Mouse (Mus musculus): ENCODE data around the gene Wdr4. TPM values are rescaled to one million over a fixed set of nuclear protein-coding genes. Genes with fewer than 3 reads are reported as not detected.

The Wdr4 gene
- polyA plus RNA-seq (2014; fragmentation: Nextera tagmentation; extraction: Ambion mirVana) = 49.1 and 53.1 TPM in 2 replicates

GRCm38 (mm10) chr17:31519946-31520838 is at the start of gene Wdr4, which contains the start of gene Ndufv3:
TSS of gene Wdr4 (minus strand) at chr17:31519980.
TSS of gene Ndufv3 (plus strand) at chr17:31520115.
- no peaks in the 10 kb centered on the region for H3K9me3 ChIP-seq (ENCODE audit: control insufficient read depth, low read length)
- peak within 1 kb of the TSS; percentile 76 for H3K4me2 ChIP-seq (ENCODE audit: low read length)
- peak within 1 kb of the TSS; percentile 81 for H3K27ac ChIP-seq (ENCODE audit: low read depth)
- H3K9ac ChIP-seq (ENCODE audit: low read length) = peak within 1 kb of the TSS; percentile 74
- peaks cover 16% of the 10 kb centered on the region for H3K4me1 ChIP-seq (replicated peaks; ENCODE audit: control insufficient read depth, insufficient read depth, low read length)
- DNase-seq (ENCODE audit: low spot score) = peak; percentile 95
- WGBS = under 1% methylated on average over 45 of the region's 45 CpGs
- H3K36me3 ChIP-seq (ENCODE audit: control insufficient read depth, insufficient read depth, low read length) = peaks cover 23% of the 10 kb centered on the region
- H3K27me3 ChIP-seq (replicated peaks; ENCODE audit: control insufficient read depth, insufficient read depth, low read length) = no peaks in the 10 kb centered on the region
- peak within 1 kb of the TSS; percentile 92 for H3K4me3 ChIP-seq (ENCODE audit: low read depth, low read length)
- peak; percentile 97 for ATAC-seq (replicated peaks; ENCODE audit: low FRiP score, low TSS enrichment, low read depth)

GRCm38 (mm10) chr17:31566276-31566675 is 46.5 kb upstream of the Wdr4 start:
- DNase-seq (ENCODE audit: low spot score) = no peak
- Histone ChIP-seq H3K9me3 (ENCODE audit: control insufficient read depth, low read length) (no peaks in the 10 kb centered on the region), H3K4me2 (ENCODE audit: low read length) (peak overlapping the region; percentile 72), H3K4me1 (replicated peaks; ENCODE audit: control insufficient read depth, insufficient read depth, low read length) (peaks cover 27% of the 10 kb centered on the region), H3K9ac (ENCODE audit: low read length) (peak overlapping the region; percentile 93), H3K27ac (ENCODE audit: low read depth) (0 out of 2 replicates have a peak overlapping the region, but pooled peaks have one; percentile 93), H3K4me3 (ENCODE audit: low read depth, low read length) (peak overlapping the region; percentile 77), H3K27me3 (replicated peaks; ENCODE audit: control insufficient read depth, insufficient read depth, low read length) (no peaks in the 10 kb centered on the region), H3K36me3 (ENCODE audit: control insufficient read depth, insufficient read depth, low read length) (no peaks in the 10 kb centered on the region)
- no peak for ATAC-seq (replicated peaks; ENCODE audit: low FRiP score, low TSS enrichment, low read depth)
- 72% methylated on average over 6 of the region's 6 CpGs for WGBS

GRCm38 (mm10) chr17:31565141-31566056 is 45.6 kb upstream of the Wdr4 start:
- H3K4me1 ChIP-seq (replicated peaks; ENCODE audit: control insufficient read depth, insufficient read depth, low read length) = peaks cover 27% of the 10 kb centered on the region
- DNase-seq (ENCODE audit: low spot score) (peak; percentile 83), ATAC-seq (replicated peaks; ENCODE audit: low FRiP score, low TSS enrichment, low read depth) (peak; percentile 46)
- H3K4me3 ChIP-seq (ENCODE audit: low read depth, low read length) = peak overlapping the region; percentile 77
- H3K36me3 ChIP-seq (ENCODE audit: control insufficient read depth, insufficient read depth, low read length) = no peaks in the 10 kb centered on the region
- H3K9ac ChIP-seq (ENCODE audit: low read length) = peak overlapping the region; percentile 93
- H3K4me2 ChIP-seq (ENCODE audit: low read length) = peak overlapping the region; percentile 72
- under 1% methylated on average over 83 of the region's 88 CpGs for WGBS
- peak overlapping the region; percentile 93 for H3K27ac ChIP-seq (ENCODE audit: low read depth)
- H3K27me3 ChIP-seq (replicated peaks; ENCODE audit: control insufficient read depth, insufficient read depth, low read length) = no peaks in the 10 kb centered on the region
- no peaks in the 10 kb centered on the region for H3K9me3 ChIP-seq (ENCODE audit: control insufficient read depth, low read length)

- peak overlapping the region; percentile 93 for H3K27ac ChIP-seq (ENCODE audit: low read depth)
- WGBS = under 1% methylated on average over 28 of the region's 44 CpGs
- H3K4me3 ChIP-seq (ENCODE audit: low read depth, low read length) = peak overlapping the region; percentile 77
- H3K9me3 ChIP-seq (ENCODE audit: control insufficient read depth, low read length) = no peaks in the 10 kb centered on the region
- peak overlapping the region; percentile 93 for H3K9ac ChIP-seq (ENCODE audit: low read length)
- peaks cover 27% of the 10 kb centered on the region for H3K4me1 ChIP-seq (replicated peaks; ENCODE audit: control insufficient read depth, insufficient read depth, low read length)
- no peaks in the 10 kb centered on the region for H3K27me3 ChIP-seq (replicated peaks; ENCODE audit: control insufficient read depth, insufficient read depth, low read length)
- peak overlapping the region; percentile 72 for H3K4me2 ChIP-seq (ENCODE audit: low read length)
- no peak for DNase-seq (ENCODE audit: low spot score)
- no peak for ATAC-seq (replicated peaks; ENCODE audit: low FRiP score, low TSS enrichment, low read depth)
- H3K36me3 ChIP-seq (ENCODE audit: control insufficient read depth, insufficient read depth, low read length) = no peaks in the 10 kb centered on the region
These were observed 45.0 kb upstream of the Wdr4 start for GRCm38 (mm10) chr17:31564858-31565140.

- Histone ChIP-seq H3K36me3 (ENCODE audit: control insufficient read depth, insufficient read depth, low read length) (no peaks in the 10 kb centered on the region), H3K4me1 (replicated peaks; ENCODE audit: control insufficient read depth, insufficient read depth, low read length) (peaks cover 27% of the 10 kb centered on the region), H3K9ac (ENCODE audit: low read length) (peak within 1 kb of the TSS; percentile 93), H3K4me2 (ENCODE audit: low read length) (peak within 1 kb of the TSS; percentile 72), H3K4me3 (ENCODE audit: low read depth, low read length) (peak within 1 kb of the TSS; percentile 77), H3K27ac (ENCODE audit: low read depth) (peak within 1 kb of the TSS; percentile 93), H3K9me3 (ENCODE audit: control insufficient read depth, low read length) (no peaks in the 10 kb centered on the region), H3K27me3 (replicated peaks; ENCODE audit: control insufficient read depth, insufficient read depth, low read length) (no peaks in the 10 kb centered on the region)
- peak; percentile 94 for ATAC-seq (replicated peaks; ENCODE audit: low FRiP score, low TSS enrichment, low read depth)
- DNase-seq (ENCODE audit: low spot score) = peak; percentile 98
- WGBS = 0% methylated on average over 53 of the region's 72 CpGs
These were observed 44.5 kb upstream of the Wdr4 start, which contains the start of gene Pknox1 for GRCm38 (mm10) chr17:31564015-31564857. TSS of gene Pknox1 (plus strand) at chr17:31564734.

- peak overlapping the region; percentile 56 for H3K9ac ChIP-seq (ENCODE audit: low read length)
- H3K4me2 ChIP-seq (ENCODE audit: low read length) = peak overlapping the region; percentile 62
- DNase-seq (ENCODE audit: low spot score) = no peak
- H3K9me3 ChIP-seq (ENCODE audit: control insufficient read depth, low read length) = no peaks in the 10 kb centered on the region
- H3K4me3 ChIP-seq (ENCODE audit: low read depth, low read length) = peak overlapping the region; percentile 37
- H3K4me1 ChIP-seq (replicated peaks; ENCODE audit: control insufficient read depth, insufficient read depth, low read length) = peaks cover 27% of the 10 kb centered on the region
- no peaks in the 10 kb centered on the region for H3K36me3 ChIP-seq (ENCODE audit: control insufficient read depth, insufficient read depth, low read length)
- peak overlapping the region; percentile 92 for H3K27ac ChIP-seq (ENCODE audit: low read depth)
- no peak for ATAC-seq (replicated peaks; ENCODE audit: low FRiP score, low TSS enrichment, low read depth)
- no peaks in the 10 kb centered on the region for H3K27me3 ChIP-seq (replicated peaks; ENCODE audit: control insufficient read depth, insufficient read depth, low read length)
- 16% methylated on average over 12 of the region's 12 CpGs for WGBS
These were observed 43.8 kb upstream of the Wdr4 start for GRCm38 (mm10) chr17:31563632-31564014.

GRCm38 (mm10) chr17:31559021-31559789 is 39.4 kb upstream of the Wdr4 start:
- Histone ChIP-seq H3K4me2 (ENCODE audit: low read length) (no peak overlapping the region), H3K36me3 (ENCODE audit: control insufficient read depth, insufficient read depth, low read length) (no peaks in the 10 kb centered on the region), H3K9ac (ENCODE audit: low read length) (no peak overlapping the region), H3K4me1 (replicated peaks; ENCODE audit: control insufficient read depth, insufficient read depth, low read length) (peaks cover 28% of the 10 kb centered on the region), H3K27me3 (replicated peaks; ENCODE audit: control insufficient read depth, insufficient read depth, low read length) (no peaks in the 10 kb centered on the region), H3K4me3 (ENCODE audit: low read depth, low read length) (no peak overlapping the region), H3K9me3 (ENCODE audit: control insufficient read depth, low read length) (no peaks in the 10 kb centered on the region), H3K27ac (ENCODE audit: low read depth) (no peak overlapping the region)
- WGBS = 84% methylated on average over 11 of the region's 11 CpGs
- ATAC-seq (replicated peaks; ENCODE audit: low FRiP score, low TSS enrichment, low read depth) (no peak), DNase-seq (ENCODE audit: low spot score) (no peak)

Data from intestine, embryonic 14.5 days (tissue).